Mouse (Mus musculus) thymus, postnatal 0 days (tissue): ENCODE data around the gene Cemip2. TPM values are rescaled to one million over a fixed set of nuclear protein-coding genes. Genes with fewer than 3 reads are reported as not detected.

Source experiments
- DNase-seq: peaks from one replicate; pipeline ENCODE4 v3.0.0-alpha.2; 2015; ENCODE audit warnings: low spot score
- polyA plus RNA-seq: library from polyadenylated mRNA; unstranded; fragments of >200 nt; fragmentation: Nextera tagmentation; extraction: Ambion mirVana; gene quantifications from 2 replicates; pipeline ENCODE4 v1.2.1, GENCODE M21; 2015

Gene Cemip2
- polyA plus RNA-seq, 1 experiment from 2014 or later: 5.6 TPM

DNA sequence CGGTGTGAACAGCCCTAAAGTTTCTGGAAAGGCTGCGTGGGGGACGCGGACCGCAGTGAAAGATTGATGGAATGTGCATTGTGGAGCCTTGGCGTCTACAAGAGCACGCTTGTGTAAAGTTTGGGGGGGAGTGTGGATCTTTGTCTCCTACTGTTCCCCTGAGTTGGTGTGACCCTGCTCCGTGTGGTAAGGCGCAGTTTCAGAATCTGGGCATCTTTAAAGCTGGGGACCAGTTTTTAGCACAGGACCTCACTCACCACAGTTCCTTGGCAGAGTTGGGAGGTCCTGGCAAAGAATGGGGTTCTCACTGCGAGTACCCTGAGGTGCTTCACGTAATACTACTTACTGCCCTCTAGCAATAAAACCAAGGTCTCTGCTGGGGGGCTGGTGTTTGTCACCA is 964 bp downstream of the Cemip2 start:
- DNase-seq: no peak

DNA sequence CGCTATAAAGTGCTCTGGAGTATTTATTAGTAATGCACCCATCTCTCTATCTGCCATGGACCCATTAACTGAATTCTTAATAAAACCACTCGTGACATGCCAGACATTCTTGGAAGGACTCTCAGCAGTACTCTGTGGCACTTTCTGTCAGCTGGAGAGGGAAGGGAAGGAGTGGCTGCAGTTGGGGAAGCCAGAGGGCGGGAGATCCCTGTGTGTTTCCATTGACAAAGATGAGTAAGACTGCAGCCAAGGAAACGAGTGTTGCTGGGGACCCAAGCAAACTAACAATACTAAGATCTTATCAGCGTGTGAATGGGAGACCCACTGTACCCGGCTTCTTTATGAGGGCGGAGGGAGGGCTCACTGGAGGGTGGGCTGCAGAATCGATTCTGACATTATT is 2.5 kb downstream of the Cemip2 start:
- no peak for DNase-seq

DNA sequence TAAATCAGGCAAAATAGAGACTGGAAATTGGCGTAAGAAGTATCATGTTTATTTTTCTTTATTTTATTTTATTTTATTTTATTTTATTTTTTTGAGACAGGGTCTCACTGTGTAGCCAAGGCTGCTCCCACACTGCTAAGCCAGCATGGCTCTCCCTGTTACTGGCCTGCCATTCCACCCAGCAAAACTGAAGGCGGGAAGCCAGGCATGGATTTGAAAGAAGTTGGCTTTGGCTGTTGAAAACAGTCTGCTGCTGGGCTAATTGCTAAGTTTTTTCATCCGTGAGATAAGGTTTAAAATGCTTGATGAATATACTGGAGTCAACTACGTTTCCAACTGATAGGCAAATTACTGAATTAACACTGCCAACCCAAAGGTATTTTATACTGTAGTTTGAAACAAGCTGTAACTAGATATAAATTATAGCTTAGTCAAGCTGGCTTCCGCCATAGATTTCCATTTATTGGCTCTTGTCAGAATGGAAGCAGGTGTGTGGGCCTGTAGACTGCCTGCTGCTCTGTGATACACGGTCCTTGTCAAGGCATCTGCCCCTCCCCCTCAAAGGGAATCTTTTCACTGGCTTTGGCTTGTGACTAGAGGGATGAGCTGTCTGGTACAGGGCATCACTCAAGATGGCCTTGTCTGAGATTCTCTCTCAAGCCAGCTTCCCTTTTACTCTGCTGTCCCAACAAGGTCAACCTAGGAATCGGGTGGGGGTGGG is 3.1 kb downstream of the Cemip2 start:
- no peak for DNase-seq

DNA sequence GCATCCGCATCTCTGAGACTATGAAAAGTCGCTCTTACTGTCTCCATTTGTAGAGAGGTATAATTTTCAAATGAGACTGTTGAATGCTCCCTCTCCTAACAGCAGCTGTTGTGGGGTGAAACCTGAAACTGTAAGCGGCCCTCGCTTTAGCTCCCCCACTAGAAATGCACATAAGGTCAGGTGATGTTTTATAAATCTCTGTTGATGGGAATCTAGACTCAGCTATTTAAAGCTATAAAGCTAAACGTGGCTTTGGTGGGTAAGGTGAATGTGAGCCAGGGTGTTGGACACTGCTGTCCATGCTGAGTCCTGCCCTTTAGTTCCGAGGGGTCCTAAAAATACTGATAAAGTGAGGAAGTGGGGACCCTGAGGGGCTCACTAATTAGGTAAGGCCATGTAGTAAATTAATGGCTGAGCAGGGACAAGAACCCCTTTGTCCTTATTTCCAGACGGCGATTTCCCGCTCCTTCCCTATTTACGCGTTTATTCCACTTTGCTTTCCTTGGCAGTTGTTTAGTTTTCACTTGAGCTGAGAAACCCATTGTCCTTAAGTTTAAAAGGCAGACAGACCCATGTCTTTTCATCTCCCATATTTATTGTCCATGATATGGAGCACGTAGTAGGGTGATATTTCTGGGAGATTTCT is 3.8 kb downstream of the Cemip2 start:
- no peak for DNase-seq

DNA sequence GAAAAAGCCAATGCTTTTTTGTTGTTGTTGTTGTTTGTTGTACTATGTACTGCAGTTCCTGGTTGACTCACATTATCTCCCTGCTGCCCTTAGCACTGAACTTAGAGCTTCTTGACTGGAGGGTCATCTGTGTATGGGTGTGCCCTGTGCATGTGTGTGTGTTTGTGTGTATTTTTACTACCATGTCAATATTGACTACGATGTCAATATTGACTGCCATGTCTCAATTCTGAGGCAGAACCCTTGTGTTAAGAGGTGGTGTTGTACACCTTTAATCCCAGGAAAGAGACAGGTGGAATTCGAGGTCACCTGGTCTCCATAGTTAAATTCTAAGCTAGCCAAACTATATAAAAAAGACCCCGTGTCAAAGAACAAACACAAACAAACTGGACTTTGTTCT is 5.6 kb downstream of the Cemip2 start:
- no peak for DNase-seq

DNA sequence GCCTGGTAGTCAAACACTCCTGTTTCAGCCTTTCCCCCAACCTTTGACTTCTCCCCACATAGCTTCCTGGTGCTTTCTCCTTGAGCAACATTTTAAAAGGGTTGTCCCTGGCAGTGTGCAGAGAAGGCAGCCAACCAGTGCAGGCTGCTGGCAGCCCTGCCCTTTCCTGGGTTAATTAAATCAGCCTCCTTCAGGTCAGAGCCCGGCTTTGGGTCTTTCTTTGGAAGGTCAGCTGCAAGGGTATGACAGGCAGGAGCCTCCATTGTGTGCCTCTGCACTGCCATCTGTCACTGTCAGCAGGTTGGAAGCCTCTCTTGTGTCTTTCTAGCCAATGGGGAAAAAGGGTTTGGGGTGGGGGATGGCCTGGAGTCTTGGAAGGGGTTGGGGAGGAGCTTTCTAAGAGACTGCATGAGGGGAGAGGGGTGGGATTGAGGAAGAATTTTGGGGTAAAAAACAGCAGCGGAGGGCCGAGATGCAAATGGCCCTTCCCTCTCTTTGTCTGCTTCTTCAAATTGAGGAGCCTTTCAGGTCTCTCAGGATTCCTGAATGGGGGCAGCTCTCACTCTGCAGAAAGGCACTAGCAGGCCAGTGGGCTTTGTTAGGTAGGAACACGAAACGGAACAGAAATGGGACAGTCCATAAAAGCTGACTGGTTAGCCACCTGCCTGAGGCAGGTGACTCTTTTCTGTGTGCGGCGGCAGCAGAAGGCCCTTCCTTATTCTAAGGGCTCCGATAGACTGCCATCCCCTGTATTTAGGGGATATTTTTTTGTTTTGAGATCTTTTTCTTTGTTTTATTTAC is 6.4 kb downstream of the Cemip2 start:
- no peak for DNase-seq

DNA sequence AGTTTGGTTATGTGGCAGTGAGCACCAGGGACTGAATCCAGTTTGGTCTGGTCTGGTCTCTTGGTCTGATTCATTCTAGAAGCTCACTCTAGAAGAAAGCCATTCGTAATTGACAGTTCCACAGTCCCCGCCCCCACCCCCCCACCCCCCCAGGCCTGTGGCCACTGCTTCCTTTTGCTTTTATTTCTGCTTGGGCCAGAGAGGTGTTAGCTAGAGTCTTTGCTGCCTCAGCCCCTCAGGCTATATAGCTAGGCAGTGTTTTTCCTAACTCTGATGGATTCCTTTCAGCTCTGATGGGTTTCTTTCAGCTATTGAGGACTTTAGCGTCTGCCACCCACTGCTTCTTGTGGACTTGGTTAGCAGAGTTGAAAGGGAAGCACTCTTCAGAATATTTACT is 7.0 kb downstream of the Cemip2 start:
- no peak for DNase-seq

DNA sequence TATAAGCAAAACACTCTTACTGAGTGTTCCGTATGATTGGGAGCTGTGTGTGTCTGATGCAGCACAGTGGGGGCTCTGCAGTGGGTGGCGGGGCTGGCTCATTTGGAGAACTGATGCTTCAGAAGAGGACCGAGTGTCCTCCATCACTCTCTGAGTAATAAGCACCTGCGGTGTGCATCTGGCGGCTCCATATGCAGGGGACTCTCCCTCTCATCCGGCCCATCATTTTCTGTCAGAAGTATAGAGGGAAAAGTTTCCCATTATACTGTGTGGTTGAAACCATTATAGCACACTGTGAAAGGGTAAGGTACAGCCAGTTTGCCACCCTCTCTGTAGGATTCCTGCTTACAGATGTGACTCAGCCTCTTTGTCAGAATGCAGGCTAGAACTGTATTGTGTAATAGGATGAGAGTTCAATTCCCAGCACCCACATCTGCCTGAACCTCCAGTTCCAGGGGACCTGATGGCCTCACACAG is 8.9 kb downstream of the Cemip2 start:
- no peak for DNase-seq

DNA sequence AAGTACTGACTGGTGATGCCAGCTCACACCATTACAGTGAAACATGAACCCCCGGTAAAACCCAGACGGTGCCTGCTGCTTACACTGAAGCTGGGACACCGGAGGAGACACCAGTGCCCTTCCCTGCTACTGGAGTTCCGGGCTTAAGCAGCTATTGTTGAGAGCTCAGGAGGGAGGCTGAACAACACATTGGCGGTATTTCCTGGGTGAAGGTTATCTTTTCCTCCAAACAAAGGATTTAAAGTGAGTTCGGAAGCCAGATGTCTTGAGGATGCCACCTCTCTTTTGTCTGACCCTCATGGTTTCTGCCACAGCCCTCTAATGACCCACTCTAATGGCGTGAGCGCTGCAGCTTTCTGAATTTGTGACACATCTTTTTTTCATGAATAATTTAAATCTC is 10.9 kb downstream of the Cemip2 start:
- no peak for DNase-seq

DNA sequence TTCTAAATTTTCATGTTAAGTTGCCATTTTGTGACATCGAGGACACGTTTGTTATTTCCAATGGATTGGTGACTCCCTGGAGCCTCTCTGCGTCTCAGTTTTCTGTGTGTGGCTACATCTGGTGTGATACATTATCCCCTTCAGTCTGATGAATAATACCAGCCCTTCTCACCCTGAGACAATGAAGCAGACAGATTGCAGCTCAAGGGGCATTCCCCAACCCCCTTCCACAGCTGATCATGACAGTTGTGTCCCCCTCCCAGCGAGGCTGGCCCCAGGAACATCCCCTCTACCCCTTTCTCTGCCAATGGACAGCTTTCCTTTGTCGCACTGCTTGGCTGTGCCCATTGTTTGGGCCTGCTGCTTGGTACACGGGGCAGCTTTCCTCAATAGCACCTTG is 11.5 kb downstream of the Cemip2 start:
- DNase-seq: no peak

DNA sequence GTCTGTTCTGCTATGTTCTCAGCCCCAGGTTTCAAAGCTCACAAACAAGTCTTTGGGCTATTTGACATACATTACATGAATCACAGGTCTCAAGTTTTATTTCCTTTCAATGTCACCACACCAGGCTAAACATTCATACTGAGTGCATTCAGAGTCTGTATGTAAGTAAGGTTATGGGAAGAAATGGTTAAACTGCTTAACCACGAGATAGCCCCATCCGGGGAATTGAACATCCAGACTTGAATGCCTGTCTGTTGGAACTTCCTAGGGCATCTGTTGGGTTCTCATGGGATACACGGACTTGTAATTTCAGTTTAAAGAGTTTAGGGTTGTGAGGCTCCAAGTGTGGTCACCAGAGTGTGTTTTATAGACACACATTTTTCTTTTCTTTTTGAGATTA is 13.2 kb downstream of the Cemip2 start:
- DNase-seq: no peak

DNA sequence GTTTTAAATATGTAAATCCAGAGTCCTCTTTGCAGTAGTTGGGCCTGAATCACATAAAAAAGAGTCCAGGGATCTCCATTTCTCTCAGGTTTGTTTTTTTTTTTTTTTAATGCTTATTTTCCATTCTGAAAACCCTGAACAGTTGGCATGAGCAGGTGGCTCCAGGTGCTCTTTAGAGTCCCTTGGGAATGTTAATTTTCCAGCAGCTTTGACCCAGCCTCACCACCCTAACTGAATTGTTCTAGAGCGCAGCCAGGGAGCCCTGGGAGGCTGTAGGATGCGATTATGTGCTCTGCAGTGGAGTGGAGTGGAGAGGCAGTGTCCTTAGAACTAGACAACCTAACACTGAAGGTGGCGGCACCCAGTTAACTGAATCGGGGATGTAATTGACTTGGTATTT is 13.7 kb downstream of the Cemip2 start:
- DNase-seq: no peak

DNA sequence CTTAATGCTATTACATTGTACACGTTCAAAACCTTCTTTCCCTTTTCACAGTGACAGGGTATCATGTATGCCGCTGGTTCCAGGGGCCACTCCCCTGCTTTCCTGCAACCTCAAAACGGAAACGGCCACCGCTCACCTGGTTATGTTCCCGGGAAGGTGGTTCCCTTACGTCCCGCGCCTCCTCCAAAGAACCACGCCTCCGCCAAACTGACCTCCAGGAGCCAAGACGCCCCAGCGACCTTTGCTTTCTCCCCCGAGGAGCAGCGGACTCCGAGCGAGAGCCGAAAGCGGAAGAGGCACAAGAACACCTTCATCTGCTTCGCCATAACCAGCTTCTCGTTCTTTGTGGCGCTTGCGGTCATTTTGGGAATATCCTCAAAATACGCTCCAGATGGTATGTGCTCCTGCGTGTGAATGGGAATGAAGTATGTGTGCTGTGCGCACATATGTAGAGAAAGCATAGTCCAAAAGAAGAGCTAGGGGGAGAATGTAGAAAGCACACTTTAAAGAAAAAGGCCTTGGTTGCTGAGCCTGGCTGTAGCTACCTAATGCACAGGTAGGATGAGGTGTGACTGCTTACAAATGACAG is 14.5 kb downstream of the Cemip2 start:
- DNase-seq: no peak

DNA sequence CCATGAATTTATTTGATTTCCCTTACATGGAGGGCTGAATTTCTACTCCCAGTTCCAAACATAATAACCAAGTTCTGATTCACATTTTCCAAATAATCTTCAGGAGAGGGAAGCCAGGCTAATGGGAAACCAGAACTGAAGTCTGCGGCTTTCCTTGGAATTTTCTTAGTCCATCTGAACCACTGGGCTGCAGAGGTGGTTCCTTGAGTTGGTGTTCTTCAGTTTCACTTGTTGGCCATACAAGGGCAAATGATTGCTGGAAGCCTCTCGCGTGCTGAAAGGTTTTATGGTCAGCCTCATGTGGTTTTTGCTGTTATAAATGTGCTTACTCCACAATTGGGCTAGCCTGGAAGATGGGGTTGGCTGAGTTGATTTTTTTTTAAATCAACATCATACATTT is 16.4 kb downstream of the Cemip2 start:
- DNase-seq: no peak

DNA sequence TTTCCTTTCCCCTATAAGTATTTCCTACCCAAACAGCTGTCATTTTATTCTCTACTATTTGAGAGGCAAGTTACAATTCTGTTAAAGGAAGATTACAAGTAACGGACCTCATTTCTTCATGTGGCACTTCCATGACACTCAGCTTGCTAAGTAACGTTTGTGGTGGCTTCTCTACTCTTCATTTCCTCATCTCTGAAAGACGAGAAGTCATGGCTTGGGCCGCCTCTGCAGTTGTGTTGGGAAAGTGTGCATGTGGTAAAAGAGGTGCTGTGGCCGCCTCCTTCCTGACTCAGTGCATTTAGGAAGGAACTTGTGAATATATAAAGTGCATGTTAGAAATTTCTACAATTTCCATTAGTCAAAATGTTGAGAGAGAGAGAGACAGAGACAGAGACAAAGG is 18.2 kb downstream of the Cemip2 start:
- no peak for DNase-seq

DNA sequence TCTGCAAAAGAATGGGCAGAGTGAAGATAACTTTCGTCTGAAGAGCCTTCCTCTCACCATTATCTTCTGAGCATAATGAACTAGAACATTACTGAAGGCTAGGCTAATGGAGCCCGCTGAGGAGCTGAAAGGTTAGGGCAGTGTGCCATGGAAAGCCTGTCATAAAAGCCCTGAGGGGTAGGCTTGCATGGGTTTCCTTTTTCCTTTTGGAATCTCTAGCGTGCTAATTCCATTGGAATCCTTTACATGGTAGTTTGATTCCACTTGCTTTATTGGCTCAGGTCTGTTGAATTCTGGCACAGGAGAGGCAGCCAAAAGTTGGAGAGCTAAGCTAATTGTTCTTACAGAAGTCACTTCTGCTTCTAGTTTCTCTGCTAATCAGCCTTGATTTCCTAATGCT is 20.6 kb downstream of the Cemip2 start:
- no peak for DNase-seq

DNA sequence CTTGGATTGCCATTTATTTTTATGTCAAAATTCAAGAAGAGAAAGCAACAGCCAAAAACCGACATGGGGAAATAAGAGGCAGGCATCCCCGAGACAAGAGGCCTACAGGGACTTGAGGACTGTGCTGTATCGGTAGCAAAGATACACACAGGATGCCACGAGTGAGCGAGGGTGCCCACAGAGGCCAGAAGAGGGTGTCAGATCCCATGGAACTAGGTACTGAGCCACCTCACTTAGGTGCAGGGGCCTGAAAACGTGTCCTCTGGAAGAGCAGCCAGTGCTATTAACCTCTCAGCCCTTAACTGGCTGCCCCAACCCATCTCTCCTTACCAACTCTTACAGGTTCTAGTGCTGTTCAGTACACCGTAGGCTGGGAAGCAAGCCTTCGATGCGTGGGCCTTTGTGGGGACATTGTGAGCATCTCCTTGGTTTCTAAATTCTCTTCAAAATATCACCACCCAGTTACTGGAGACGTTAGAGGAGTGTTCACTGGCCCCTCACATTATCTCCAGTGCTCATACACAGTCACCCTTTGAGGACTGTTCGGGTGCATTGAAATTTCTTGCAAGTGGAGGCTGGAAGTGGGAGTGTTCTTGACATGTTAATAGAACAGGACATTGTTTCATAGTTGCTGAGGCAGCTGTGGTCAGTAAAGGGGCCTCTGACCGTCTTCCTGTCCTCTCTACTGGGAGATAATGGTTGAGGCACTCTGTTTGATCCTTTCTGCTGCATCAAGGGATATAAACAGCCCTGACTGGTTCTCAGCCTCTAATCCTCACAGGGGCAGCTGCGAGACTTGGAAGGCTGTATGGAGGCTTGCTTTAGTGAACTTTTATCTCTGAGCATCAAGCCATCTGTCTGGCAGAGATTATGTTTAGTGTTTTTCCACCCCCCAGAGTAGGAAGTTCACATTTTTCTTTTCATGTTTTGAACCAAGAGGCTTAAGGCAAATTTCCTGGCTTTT is 21.6 kb downstream of the Cemip2 start:
- no peak for DNase-seq

DNA sequence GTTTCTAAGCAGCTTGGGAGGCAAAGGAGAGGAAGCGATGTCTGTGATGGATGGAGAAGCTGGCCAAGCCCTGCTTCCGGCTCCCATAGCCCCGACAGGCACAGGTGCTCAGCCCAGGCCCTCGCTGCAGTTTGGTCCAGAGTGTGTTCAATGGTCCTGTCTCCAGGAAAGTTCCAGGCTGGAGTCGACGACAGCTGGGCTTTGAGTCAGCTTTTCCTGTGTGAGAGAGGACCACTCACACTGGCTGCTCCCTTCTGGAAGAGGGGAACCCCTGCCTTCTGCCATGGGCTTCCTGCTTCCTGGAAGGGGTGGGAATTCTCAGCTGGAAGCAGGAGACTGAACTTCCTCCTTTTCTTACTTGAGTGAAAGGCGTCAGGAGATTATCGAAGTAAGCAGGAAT is 26.3 kb downstream of the Cemip2 start:
- DNase-seq: no peak

DNA sequence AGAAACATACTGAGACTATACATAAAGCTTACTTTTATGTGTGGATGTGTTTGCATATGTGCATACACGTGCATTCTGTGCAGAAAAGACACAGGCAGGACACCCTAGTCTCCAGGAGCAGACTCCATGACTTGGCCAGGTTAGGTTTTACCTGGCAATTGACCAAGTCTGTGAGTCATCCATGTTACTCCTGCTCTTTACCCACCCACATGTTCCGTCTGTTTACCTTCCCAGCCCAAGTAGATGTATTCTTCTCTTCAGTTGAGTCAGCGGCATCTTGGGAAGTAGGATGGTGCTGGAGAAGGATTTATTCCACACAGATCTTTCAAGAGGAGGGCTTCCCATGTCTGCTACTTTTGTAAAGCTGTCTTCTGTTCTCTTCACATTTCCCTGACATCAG is 27.2 kb downstream of the Cemip2 start:
- no peak for DNase-seq

DNA sequence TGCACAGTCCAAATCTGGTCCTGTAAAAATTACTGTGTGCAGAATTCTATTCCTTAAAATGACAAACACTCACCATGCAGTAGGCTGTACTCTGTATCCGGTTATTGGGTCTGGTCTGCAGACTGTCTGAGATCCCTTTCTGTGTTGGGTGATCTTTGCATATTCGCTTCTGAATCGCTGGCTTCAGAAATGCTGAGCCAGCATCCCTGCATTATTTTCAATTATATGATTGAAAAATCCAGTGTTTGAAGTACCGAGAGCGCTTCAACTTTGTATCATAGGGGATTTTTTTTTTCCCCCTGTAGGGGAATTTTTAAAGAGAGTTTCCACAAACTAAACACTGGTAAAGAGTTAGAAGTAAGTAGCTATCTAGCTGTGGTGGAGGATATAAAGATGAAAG is 32.0 kb downstream of the Cemip2 start:
- DNase-seq: no peak

DNA sequence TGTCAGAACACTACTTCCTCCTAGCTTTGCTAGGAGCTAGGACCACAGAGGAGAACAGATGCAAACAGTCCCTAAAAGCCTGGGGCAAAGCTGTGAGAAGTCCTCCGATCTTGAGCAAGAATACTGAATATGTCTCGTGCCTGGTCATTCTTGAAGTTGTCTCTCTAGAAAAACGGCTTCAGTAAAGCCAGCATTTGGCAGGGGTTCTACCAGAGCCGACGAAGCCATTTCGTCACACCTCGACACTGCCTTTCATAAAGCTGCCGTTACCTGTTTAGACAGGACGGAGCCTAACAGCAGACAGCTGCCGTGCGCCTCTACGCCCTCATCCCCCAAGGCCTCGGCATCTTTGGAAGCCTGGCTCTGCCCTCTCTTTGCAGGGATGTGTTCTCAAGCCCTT is 35.4 kb downstream of the Cemip2 start:
- no peak for DNase-seq
